Mouse (Mus musculus): ENCODE measurements around the gene Lsm12.
"Not testable (repeated sequence)": the region's sequence is repeated elsewhere in the genome, so short reads cannot be mapped to it uniquely, and the experiment has no call there.

The Lsm12 gene

DNA sequence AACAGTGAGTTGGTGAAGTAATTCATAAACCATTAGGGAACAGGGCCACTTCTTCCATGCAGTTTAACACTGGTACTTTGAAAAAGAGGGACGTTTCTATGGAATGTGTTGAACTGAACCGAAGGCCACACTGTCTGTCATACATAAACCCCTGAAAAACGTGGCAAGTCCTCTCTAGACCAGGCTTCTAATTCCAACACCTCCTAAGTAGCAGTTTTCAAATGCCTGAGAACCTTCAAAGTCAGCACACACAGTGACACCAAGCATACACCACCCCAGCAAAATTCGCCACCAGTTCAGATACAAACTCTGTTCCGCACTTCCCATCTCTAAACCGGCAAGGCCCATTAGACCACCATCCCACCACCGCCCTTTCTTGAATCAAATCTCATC, 847 bp downstream of the Lsm12 start:
- no peak for DNase-seq

DNA sequence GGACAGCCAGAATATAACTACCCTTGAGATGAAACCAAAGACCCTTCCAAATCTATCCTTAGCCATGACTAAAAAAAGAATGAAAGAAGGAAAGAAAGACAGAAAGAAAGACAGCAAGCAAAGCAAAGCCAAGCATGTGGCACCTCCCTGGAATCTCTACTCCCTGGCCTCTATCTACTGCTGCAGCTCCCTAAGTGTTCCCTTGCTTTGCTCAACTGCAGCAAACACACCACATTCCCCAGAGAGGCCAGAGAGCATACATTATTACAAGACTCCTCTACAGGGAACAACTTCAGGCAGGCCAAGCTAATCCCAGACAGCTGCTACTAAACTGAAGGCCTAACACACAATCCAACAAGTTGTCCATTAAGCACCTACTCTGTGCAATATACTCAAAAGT, 5.3 kb downstream of the Lsm12 start:
- no peak for DNase-seq

DNA sequence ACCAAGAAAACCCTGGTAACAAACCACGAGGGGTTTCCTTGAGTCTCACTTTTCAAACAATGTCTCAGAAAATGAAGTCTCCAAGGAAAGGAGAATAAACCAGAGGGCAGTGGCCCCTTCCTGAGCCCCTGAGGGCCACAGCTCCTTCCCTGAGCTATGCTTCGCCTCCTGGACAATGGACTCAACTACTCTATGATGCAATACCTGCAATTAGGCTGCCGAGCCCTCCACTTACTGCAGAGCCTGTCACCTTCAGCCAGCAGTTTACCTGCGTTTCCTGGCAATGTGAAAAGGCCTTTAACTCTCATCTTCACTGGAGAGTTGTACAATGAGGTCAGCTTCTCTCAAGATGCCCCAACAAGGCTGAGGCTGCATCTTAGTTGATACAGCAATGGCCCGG, 16.4 kb downstream of the Lsm12 start:
- no peak for DNase-seq

DNA sequence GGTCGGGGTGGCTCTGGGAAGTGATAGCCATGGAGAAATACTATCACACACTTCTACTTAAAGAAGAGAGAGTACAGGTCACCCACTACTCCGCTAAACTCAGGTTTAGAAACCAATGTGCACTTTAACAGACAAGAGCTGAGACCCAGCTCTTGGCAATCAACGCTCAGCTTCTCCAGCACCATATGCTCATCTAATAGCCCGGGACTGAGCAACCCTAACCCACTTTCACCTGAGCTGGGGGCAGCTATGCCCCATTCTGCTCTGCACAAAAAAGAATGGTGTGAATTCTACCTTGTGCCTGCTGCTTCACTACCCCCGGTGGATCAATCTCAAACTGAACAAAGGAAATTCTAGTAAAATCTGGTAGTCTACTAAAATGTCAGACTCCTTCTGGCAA, 17.6 kb downstream of the Lsm12 start:
- DNase-seq = no peak

DNA sequence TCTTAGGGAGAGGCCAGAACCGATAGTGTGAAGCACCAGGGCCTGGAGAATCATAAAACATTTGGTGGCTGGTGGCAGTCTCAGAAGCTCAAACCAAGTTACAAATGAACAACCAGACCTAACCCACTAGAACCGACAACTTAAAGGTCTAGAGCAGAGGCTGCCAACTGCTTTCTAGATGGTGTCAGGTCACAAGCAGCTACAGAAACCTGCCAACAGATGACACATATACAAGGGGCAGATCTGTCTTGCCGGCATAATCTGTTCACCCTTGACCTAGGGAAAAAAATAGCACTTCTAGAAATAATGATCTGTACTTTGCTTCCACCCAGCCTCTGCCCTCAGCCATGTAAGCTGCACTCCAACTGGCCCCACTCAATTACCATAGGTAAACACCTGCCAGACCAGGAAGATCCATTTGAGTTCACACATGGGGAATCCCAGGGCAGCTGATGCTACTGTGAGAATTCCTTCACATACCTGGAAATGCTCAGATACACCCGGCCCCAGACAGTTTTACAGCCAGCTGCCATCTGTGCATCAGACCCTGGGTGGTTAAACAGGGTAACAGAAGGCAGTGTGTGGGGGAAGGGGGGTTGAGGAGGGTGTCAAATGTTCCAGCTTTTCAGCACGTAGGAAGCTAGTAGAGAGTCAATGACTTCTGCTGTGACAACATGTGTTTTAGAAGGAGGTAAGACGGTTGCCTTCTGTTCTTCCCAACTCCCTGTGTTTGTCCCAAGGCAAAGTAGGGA, 18.9 kb downstream of the Lsm12 start:
- no peak for DNase-seq

DNA sequence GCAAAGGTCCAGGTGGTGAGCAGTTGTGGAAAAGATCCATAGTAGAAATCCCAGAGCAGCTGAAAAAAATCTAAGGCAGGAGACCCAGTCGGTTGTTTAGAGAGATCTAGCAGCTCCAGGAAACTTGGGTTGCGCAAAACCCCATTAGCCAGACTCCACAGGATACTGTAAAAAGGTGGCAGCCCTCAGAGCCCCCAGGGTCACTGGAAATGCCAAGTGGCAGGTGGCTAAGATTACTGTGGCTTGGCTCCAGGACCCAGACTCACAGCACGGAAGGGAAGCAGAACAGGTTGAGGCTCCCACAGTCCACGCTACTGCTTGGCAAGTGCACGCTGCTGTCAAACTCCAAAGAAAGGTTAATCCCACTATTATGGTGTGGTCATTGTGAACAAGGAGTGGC, 25.3 kb downstream of the Lsm12 start:
- DNase-seq = no peak

DNA sequence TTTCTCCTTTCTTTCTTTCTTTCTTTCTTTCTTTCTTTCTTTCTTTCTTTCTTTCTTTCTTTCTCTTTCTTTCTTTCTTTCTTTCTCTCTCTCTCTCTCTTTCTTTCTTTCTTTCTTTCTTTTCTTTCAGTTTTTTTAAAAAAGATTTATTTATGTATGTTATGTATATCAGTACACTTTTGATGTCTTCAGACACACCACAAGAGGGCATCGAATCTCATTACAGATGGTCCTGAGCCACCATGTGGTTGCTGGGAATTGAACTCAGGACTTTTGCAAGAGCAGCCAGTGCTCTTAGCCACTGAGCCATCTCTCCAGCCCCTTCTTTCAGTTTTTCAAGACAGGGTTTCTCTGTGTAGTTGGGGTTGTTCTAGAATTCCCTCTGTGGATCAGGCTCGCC, 27.1 kb downstream of the Lsm12 start:
- DNase-seq = not testable (repeated sequence)

DNA sequence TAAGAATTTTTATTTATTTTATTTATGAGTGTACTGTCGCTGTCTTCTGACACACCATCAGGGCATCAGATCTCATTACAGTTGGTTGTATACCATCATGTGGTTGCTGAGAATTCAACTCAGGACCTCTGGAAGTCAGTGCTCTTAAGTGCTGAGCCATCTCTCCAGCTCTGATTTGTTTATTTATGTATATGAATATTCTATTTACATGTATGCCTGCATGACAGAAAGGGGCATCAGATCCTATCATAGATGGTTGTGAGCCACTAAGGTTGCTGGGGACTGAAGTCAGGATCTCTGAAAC, 28.4 kb downstream of the Lsm12 start:
- DNase-seq = no peak

DNA sequence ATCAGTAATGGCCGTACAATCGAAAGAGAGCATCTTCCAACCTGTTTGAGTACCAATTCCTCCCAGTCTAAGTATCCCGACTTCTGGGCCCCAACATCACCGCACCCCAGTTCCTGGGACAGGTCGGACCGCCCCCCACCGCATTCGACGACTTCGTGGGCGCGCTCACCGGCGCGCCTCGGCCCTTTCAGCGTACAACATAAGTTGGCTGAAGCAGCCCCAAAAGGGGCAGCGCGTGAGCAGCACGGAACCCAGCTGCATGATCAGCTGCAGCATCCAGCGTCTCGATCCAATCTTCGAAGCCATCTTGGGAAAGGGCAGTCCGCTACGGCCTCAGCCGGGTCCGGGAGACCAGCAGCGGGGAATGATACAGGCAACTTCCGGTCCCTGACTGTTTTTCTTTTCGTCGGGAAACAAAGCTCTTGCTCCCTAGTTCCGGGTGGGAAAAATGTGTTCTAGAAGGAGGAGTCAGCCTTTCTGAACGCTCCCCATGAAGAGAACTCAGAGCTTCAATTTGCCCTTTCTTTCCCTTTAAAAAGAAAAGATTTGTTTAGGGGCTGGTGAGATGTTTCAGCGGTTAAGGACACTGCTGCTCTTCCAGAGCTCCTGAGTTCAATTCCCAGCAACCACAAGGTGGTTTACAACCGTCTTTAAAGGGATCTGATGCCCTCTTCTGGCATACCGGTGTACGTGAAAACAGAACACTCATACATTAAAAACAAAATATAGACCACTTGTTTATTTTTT, 28.9 kb downstream of the Lsm12 start, which contains the start of gene Tmem101:
Gene Tmem101, minus strand, starts transcription at position 366 of the 747 bp plus-strand sequence.
- peak; percentile 94 for DNase-seq

DNA sequence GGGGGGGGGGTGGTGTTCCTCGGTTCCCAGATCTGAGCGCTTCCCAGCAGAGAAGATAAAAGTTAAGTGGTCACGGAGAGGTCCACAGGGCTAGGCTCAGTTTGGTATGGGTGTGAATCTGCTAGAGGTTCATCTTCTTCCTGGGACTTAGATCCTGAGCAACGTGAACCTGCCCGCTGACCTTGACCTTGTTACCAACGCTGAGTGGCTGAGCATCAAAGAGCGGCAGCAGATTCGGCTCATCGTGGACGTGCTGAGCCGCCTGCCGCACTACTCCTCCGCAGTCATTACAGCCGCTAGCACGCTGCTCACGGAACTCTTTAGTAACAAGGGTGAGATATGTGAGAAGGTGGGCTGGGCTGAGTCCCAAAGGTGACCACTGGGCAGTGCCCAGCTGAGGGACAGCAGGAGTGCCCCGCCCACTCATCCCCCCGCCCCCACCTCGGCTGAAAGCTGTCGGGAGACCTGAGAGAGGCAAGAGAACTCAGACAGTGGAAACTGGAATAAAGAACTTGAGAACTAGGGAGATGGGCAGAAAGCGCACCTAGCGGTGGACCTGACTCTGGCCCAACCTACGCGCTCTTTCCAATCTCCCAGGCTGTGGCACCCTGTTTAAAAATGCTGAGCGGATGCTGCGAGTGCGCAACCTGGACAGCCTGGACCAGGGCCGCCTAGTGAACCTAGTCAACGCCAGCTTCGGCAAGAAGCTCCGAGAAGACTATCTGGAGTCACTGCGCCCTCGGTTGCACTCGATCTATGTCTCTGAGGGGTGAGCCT, 37.7 kb downstream of the Lsm12 start:
- DNase-seq = no peak

DNA sequence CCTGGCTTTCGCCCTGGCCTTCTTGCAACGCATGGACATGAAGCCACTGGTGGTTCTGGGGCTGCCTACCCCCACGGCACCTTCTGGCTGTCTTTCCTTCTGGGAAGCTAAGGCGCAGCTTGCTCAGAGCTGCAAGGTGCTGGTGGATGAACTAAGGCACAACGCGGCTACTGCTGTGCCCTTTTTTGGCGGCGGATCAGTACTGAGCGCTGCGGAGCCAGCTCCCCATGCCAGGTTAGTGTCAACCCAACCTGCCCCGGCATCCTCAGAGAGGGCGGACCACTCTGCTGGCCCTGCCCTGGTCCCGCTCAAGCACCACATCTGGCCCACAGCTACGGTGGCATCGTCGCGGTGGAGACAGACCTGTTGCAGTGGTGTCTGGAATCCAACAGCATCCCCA, 38.6 kb downstream of the Lsm12 start:
- no peak for DNase-seq

DNA sequence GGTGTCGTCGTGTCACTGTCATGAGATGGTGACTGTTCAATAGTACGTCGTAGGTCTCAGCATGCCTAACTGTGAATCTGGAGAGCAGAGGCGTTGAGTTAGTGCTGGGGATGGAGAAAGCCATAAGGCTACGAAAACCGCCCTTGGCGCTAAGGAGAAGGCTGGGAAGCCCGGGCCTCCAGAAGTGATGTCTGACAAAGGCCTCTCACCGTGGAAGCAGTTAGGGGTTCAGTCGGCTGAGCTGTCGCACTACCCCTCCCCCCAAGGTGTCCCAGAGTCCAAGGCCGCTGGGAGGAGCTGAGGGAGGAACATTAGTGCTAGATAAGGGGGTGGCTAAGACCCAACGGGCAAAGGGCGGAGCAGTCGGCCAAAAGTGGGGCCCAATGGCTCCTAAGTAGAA, 39.1 kb downstream of the Lsm12 start:
- DNase-seq = no peak

DNA sequence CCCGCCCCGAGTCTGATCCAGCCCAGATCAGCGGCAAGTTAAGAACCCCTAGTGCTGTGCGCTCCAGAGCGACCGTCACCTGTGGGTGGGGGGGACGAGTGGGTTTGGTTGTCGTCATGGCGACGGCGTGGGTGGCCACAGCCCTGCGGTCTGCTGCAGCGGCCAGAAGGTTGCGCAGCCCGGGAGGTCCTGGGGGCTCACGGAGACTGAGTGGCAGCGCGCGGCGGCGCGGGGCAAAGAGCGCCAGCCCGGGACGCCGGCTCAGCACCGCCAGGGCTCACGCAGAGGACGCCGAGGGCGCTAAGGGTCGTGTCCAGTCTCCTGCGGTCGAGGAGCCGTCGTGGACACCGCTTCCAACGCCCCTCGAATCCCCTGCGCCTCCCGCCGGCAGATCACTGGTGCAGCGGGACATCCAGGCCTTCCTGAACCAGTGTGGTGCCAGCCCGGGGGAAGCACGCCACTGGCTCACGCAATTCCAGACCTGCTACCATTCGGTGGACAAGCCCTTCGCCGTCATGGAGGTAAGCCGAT, 39.6 kb downstream of the Lsm12 start, which contains the start of gene Nags:
Gene Nags, plus strand, starts transcription at position 43 of the 531 bp plus-strand sequence.
- DNase-seq = peak in 1 of 2 experiments; percentile 28

DNA sequence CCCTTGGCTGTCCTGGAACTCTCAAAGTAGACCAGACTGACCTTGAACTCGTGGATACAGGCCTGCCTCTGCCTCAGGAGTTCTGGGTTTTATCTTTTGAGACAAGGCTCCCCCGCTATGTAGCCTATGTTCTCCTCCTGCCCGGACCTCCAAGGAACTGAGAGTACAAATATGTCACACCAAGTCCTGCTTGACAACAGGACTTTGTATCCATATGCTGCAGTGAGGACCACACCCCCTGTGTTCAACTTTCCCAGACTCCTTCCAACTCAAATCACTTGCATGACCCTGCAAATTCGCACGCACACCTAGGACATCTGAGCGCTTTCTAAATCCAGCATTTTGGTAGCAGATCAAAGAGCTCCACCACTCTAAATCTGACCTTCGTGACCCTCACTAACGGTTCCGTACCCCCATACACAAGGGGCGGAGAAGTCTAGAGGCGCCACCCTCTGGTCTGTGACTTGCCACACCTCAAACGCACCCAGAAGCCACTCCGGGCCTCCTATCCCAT, 40.1 kb downstream of the Lsm12 start:
- no peak for DNase-seq

DNA sequence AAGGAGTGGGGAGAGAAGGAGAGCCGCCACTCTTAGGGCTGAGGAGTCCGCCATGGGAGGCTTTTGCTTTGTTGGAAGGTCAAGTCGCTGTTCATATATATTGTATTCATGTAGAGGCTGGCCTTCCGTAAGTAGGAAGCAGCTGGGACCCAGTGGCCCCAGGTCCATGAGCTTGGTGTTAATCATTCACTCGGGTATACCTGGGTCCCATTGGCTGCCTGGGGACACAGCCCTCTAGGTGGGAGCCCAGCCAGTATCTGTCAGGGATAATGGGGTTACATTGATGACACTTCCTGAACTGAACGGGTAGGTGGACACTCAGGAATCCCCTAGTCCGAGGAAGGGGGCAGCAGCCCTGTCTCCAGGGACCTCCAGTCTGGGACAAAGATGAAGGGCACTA, 42.7 kb downstream of the Lsm12 start:
- no peak for DNase-seq

DNA sequence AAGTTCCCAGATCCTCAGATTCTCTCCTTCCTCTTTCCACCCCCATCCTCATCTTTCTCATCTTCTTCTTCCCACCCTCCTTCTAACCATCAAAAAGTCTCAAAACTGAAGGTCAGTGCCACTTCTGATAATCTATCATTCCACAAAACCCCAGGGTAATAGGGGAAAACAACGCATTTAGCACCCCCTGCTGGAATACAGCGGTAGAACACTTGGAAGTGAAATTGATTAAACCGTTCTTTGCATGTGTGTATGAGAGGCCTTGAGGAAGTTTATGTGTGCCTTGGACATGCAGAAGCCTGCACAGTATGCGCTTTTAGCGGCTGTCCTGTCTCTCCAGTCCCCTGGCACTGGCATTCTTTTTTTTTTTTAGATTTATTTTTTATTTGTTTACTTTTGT, 44.6 kb downstream of the Lsm12 start:
- DNase-seq = peak in 1 of 2 experiments; percentile 70

DNA sequence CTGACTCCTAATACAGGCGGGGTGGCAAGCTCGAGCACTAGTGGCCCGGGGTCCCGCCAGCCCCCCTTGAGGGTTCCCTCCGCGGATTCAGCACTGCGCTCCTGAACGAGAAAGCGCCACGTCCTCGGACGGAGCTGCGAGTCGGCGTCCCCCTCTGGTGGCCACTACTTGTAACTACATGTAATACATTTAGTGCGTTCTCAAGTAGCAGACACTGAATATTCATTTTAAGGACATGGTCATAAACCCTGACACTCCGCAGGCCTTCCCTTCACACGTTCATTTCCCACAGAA, 46.7 kb downstream of the Lsm12 start:
- DNase-seq = peak; percentile 65 to 75

DNA sequence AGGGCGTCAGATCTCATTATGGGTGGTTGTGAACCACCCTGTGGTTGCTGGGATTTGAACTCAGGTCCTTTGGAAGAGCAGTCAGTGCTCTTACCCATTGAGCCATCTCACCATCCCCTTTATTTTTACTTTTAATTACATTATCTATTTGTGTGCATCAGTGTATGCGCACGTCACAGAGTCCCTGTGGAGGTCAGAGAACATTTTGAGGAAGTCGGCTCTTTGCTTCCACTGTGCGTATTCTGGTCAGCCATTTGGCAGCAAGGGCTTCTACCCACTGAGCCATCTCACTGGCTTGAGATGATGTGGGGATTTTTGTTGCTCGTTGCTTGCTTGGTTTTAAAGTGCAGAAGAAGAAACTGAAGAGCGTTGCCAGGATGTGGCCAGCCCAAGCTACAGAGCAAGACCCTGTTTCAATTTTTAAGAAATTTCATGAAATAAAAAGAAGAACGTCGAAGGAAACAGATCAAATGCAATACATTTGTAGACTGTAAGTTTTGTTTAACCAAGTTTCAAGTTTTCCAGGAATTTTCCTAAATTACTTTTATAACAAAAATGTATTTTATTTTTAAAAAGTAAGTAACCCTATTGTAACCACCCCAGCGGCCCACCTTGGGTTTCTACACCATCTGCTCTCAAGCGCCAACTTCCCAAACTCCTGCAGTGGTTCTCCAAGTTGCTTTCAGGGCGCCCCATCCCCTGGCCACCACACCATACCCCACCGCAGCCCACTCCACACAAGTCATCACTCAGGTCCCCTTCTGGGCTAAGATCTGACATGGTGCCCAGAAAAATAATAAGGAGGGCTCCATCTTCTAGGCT, 47.3 kb downstream of the Lsm12 start:
- DNase-seq = no peak

DNA sequence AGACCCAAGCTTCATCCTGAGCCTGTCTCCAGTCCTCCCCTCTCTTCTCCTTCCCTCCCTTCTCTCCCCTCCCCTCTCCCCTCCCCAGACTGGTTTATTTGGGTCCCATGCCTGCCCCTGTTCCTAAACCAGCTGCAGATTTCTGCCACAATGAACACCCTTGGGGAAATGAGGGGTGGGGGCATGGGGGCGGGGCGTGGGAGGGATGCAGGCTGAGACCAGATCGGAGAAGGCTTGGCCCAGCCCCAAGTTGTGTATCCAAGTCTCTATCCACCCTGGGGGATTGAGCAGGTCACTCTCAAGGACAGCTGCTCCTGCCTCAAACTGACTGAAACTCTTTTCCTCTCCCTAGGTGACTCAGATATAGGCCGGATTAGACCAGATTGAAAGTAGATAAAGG, 50.6 kb downstream of the Lsm12 start:
- DNase-seq = no peak

DNA sequence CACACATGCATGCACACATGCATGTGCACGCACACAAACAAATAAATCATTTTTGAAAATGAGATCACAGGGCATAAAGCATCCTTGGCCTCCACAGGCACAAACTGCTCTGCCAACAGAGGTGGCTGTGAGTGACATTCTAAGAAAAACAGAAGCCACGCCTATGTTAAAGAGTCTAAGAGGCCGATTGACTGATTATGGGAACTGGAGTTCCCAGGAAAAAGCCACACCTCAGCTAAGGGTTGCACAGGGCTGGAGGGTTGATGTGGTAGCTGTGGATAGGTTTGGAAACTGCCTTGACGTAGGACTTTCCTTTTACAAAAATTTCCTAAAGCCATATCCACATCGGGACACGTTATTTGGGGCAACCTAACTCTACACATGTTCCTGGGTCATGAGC, 67.7 kb downstream of the Lsm12 start:
- no peak for DNase-seq

DNA sequence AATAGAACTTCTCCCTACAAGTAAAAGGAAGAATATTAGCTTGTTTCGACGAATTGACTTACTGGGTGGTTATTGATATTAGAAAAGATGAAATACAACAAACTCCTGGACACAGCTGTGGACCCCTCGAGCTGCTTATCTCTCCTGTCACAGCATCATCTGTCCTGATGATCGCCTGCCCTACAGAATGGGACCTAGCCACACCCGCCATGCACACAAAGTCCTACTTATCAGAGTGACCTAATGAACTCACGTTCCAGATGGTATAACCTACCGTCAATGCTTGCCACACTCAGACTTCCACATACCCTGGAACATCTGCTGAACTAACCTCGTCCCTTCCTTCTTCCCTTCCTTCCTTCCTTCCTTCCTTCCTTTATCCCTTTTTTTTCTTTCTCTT, 68.9 kb downstream of the Lsm12 start:
- no peak for DNase-seq
